17 mouse cellular contexts compared by ENCODE assay signal in genomic region chr8:115544067-115544466, GRCm38 (mm10).
"Had no signal": no experiment of that assay in that cellular context is flagged by ENCODE, and none has a peak within 500 bp of the region (broad histone marks: within the 10 kb centered on the region; RNA-seq: fewer than 3 reads in every experiment).

No protein-coding gene starts in this region.

- H3K4me2 ChIP-seq: liver, embryonic 13.5 days; midbrain, embryonic 11.5 days; neural tube, embryonic 12.5 days; neural tube, embryonic 15.5 days; stomach, embryonic 15.5 days had no signal

- H3K4me3 ChIP-seq: layer of hippocampus, adult 2 months; liver, embryonic 13.5 days; neural tube, embryonic 12.5 days; neural tube, embryonic 15.5 days; stomach, embryonic 15.5 days had no signal

- H3K9me3 ChIP-seq: liver, embryonic 13.5 days; neural tube, embryonic 12.5 days; neural tube, embryonic 15.5 days; stomach, embryonic 15.5 days had no signal

- H3K27ac ChIP-seq: layer of hippocampus, adult 2 months; liver, embryonic 13.5 days; neural tube, embryonic 12.5 days; neural tube, embryonic 15.5 days; stomach, embryonic 15.5 days had no signal

- DNase-seq: kidney, adult 9 months; kidney, postnatal 14 days; layer of hippocampus, adult 9-11 months; liver, embryonic 13.5 days; lung, adult 2 months; lung, postnatal 14 days; lung, postnatal 4 days; midbrain, embryonic 14.5 days; right cerebral cortex, adult 18-20 months; right cerebral cortex, postnatal 25 days; spleen, adult 18-20 months; thymus, postnatal 36 days had no signal

- H3K36me3 ChIP-seq: liver, embryonic 13.5 days; neural tube, embryonic 12.5 days; neural tube, embryonic 15.5 days; stomach, embryonic 15.5 days had no signal

- H3K9ac ChIP-seq: liver, embryonic 13.5 days; neural tube, embryonic 12.5 days; neural tube, embryonic 15.5 days; stomach, embryonic 15.5 days had no signal

- H3K4me1 ChIP-seq: neural tube, embryonic 12.5 days; stomach, embryonic 15.5 days had no signal

- H3K27me3 ChIP-seq: liver, embryonic 13.5 days; neural tube, embryonic 12.5 days; neural tube, embryonic 15.5 days; stomach, embryonic 15.5 days had no signal
